Mouse (Mus musculus): Measurements from ENCODE around the gene Nr4a1. TPM values are rescaled to one million over a fixed set of nuclear protein-coding genes. Genes with fewer than 3 reads are reported as not detected.

Nr4a1 gene
- 29.4 and 31.9 TPM in 2 replicates for polyA plus RNA-seq (2011; ENCODE audit: insufficient read depth, insufficient read length, low read depth, missing spikeins)

DNA sequence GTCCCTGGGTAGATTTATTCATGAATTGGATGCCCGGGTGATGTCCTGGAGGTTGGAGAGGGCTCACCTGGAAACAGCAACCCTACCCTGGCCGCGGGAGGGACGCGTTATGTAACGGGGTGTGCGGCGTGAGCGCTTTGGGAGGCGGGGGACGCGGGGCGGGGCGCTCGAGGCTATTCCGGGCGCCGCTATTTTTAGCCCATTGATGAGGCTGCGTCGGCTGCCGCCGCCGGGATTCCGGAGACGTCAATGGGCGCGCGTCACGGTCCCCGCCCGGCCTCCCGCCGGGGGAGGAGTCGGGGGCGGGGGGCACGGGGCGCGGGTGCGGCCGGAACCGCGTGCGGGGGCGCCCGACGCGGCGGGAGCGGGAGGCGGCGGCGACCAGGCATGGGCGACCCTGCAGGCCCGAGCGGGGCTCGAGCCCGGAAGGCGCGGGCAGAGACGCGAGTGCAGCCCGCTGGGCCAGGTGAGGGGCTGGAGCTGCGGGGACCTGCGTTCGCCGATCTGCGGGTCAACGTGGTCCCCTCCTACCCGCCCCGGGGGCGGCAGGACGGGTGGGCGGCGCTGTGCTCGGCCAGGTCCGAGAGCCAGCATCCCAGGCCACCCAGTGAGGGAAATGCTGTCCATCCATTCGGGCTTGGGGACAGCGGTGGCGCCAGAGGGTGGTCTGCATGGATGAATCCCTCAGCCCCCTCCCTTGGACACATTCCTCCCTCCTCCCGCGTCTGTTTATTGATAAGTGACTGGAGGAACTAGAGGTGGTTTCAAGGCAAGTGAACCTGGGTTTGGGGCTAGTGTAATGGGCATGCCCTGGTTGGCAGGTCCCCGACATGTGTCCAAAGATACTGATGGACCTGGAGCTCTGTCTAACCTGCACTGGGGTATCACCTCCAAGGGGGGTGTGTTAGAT, at the start of gene Nr4a1:
Gene Nr4a1 (plus strand): TSS at position 384 of the 910 bp plus-strand sequence.
- Histone ChIP-seq H3K4me3 (ENCODE audit: low read depth, low read length) (peak within 1 kb of the TSS; percentile 78), H3K4me1 (ENCODE audit: control insufficient read depth, insufficient read depth, low read length) (peaks cover 12% of the 10 kb centered on the region), H3K27ac (ENCODE audit: insufficient read depth, low read length) (peak within 1 kb of the TSS; percentile 61), H3K9me3 (replicated peaks; ENCODE audit: control insufficient read depth, insufficient read depth, low read length, poor library complexity, severe bottlenecking) (no peaks in the 10 kb centered on the region), H3K36me3 (ENCODE audit: control insufficient read depth, insufficient read depth, low read length, poor library complexity, severe bottlenecking) (no peaks in the 10 kb centered on the region), H3K27me3 (ENCODE audit: control insufficient read depth, insufficient read depth, low read length, poor library complexity, severe bottlenecking) (no peaks in the 10 kb centered on the region), H3K9ac (ENCODE audit: low read depth, poor library complexity, severe bottlenecking) (peak within 1 kb of the TSS; percentile 74)
- TF ChIP-seq CTCF (IDR thresholded peaks at IDR 0.05; ENCODE audit: low read depth, low read length) (no peak), EP300 (IDR thresholded peaks at IDR 0.05; ENCODE audit: insufficient read depth, low read depth, low read length) (0 out of 2 replicates have a peak, but pooled peaks have one; percentile 10)

- Histone ChIP-seq H3K27me3 (ENCODE audit: control insufficient read depth, insufficient read depth, low read length, poor library complexity, severe bottlenecking) (no peaks in the 10 kb centered on the region), H3K36me3 (ENCODE audit: control insufficient read depth, insufficient read depth, low read length, poor library complexity, severe bottlenecking) (peaks cover 4% of the 10 kb centered on the region; the same call in 1 of the 2 replicates), H3K4me3 (ENCODE audit: low read depth, low read length) (no peak overlapping the region), H3K9me3 (replicated peaks; ENCODE audit: control insufficient read depth, insufficient read depth, low read length, poor library complexity, severe bottlenecking) (no peaks in the 10 kb centered on the region), H3K9ac (ENCODE audit: low read depth, poor library complexity, severe bottlenecking) (no peak overlapping the region), H3K4me1 (ENCODE audit: control insufficient read depth, insufficient read depth, low read length) (no peaks in the 10 kb centered on the region), H3K27ac (ENCODE audit: insufficient read depth, low read length) (no peak overlapping the region)
- TF ChIP-seq POLR2A (IDR thresholded peaks at IDR 0.05; ENCODE audit: insufficient read depth, low read length) (no peak), CTCF (IDR thresholded peaks at IDR 0.05; ENCODE audit: low read depth, low read length) (no peak), EP300 (IDR thresholded peaks at IDR 0.05; ENCODE audit: insufficient read depth, low read depth, low read length) (no peak)
Observed at GRCm38 (mm10) chr15:101204781-101205180, 49.3 kb upstream of the Nr4a1 start.

DNA sequence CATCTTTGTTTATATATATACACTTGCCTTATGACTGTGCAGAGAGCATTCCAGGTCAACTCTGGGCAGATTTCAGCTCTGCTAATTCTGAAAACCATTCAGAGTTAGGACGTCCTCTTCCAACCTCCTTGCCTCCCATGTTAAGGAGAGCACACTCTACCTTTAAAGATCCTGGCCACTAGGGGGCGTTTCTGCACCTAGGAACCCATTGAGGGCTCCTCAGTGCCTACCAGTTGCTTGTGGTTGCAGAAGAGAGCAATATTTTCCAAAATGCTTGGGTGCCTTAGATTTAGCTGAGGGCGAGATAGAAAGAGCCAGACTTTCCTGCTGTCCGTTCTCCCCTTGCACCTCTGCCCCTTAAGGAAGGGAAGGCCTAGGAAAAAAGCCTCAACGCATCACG, 43.8 kb upstream of the Nr4a1 start:
- Histone ChIP-seq H3K36me3 (ENCODE audit: control insufficient read depth, insufficient read depth, low read length, poor library complexity, severe bottlenecking) (peaks cover 6% of the 10 kb centered on the region; the same call in 1 of the 2 replicates), H3K9ac (ENCODE audit: low read depth, poor library complexity, severe bottlenecking) (no peak overlapping the region), H3K9me3 (replicated peaks; ENCODE audit: control insufficient read depth, insufficient read depth, low read length, poor library complexity, severe bottlenecking) (no peaks in the 10 kb centered on the region), H3K4me1 (ENCODE audit: control insufficient read depth, insufficient read depth, low read length) (no peaks in the 10 kb centered on the region), H3K27ac (ENCODE audit: insufficient read depth, low read length) (no peak overlapping the region), H3K4me3 (ENCODE audit: low read depth, low read length) (no peak overlapping the region), H3K27me3 (ENCODE audit: control insufficient read depth, insufficient read depth, low read length, poor library complexity, severe bottlenecking) (no peaks in the 10 kb centered on the region)
- TF ChIP-seq CTCF (IDR thresholded peaks at IDR 0.05; ENCODE audit: low read depth, low read length), result peak; percentile 67
- no peak for TF ChIP-seq EP300 (IDR thresholded peaks at IDR 0.05; ENCODE audit: insufficient read depth, low read depth, low read length)

- H3K9ac ChIP-seq (ENCODE audit: low read depth, poor library complexity, severe bottlenecking), result no peak overlapping the region
- peaks cover 6% of the 10 kb centered on the region; the same call in 1 of the 2 replicates for H3K36me3 ChIP-seq (ENCODE audit: control insufficient read depth, insufficient read depth, low read length, poor library complexity, severe bottlenecking)
- TF ChIP-seq CTCF (IDR thresholded peaks at IDR 0.05; ENCODE audit: low read depth, low read length) (no peak), POLR2A (IDR thresholded peaks at IDR 0.05; ENCODE audit: insufficient read depth, low read length) (no peak), EP300 (IDR thresholded peaks at IDR 0.05; ENCODE audit: insufficient read depth, low read depth, low read length) (no peak)
- no peaks in the 10 kb centered on the region for H3K9me3 ChIP-seq (replicated peaks; ENCODE audit: control insufficient read depth, insufficient read depth, low read length, poor library complexity, severe bottlenecking)
- H3K27ac ChIP-seq (ENCODE audit: insufficient read depth, low read length), result no peak overlapping the region
- no peaks in the 10 kb centered on the region for H3K27me3 ChIP-seq (ENCODE audit: control insufficient read depth, insufficient read depth, low read length, poor library complexity, severe bottlenecking)
- H3K4me1 ChIP-seq (ENCODE audit: control insufficient read depth, insufficient read depth, low read length), result no peaks in the 10 kb centered on the region
- no peak overlapping the region for H3K4me3 ChIP-seq (ENCODE audit: low read depth, low read length)
Observed at GRCm38 (mm10) chr15:101210998-101211613, 43.0 kb upstream of the Nr4a1 start.

- no peaks in the 10 kb centered on the region for H3K4me1 ChIP-seq (ENCODE audit: control insufficient read depth, insufficient read depth, low read length)
- no peaks in the 10 kb centered on the region for H3K9me3 ChIP-seq (replicated peaks; ENCODE audit: control insufficient read depth, insufficient read depth, low read length, poor library complexity, severe bottlenecking)
- H3K36me3 ChIP-seq (ENCODE audit: control insufficient read depth, insufficient read depth, low read length, poor library complexity, severe bottlenecking), result 0 out of 2 replicates have a peak, but pooled peaks cover 6% of the 10 kb centered on the region
- no peak overlapping the region for H3K27ac ChIP-seq (ENCODE audit: insufficient read depth, low read length)
- no peak overlapping the region for H3K9ac ChIP-seq (ENCODE audit: low read depth, poor library complexity, severe bottlenecking)
- TF ChIP-seq POLR2A (IDR thresholded peaks at IDR 0.05; ENCODE audit: insufficient read depth, low read length) (no peak), EP300 (IDR thresholded peaks at IDR 0.05; ENCODE audit: insufficient read depth, low read depth, low read length) (no peak), CTCF (IDR thresholded peaks at IDR 0.05; ENCODE audit: low read depth, low read length) (no peak)
- no peak overlapping the region for H3K4me3 ChIP-seq (ENCODE audit: low read depth, low read length)
- no peaks in the 10 kb centered on the region for H3K27me3 ChIP-seq (ENCODE audit: control insufficient read depth, insufficient read depth, low read length, poor library complexity, severe bottlenecking)
Observed at GRCm38 (mm10) chr15:101212435-101212834, 41.6 kb upstream of the Nr4a1 start.

All from ES-Bruce4 (cell line).